Mouse (Mus musculus) yolk sac, embryonic 10.5 days (tissue): ENCODE measurements around the gene Fam53b.
A peak's percentile ranks its signal among the peaks of the same experiment; 100 is the strongest.

Experiments used
- DNase-seq: peaks from one replicate; pipeline ENCODE4 v3.0.0-alpha.2; 2017; ENCODE audit warnings: low spot score

Gene Fam53b

GRCm38 (mm10) chr7:132787496-132788190 lies 26.0 kb downstream of the Fam53b start:
- DNase-seq = no peak

DNA sequence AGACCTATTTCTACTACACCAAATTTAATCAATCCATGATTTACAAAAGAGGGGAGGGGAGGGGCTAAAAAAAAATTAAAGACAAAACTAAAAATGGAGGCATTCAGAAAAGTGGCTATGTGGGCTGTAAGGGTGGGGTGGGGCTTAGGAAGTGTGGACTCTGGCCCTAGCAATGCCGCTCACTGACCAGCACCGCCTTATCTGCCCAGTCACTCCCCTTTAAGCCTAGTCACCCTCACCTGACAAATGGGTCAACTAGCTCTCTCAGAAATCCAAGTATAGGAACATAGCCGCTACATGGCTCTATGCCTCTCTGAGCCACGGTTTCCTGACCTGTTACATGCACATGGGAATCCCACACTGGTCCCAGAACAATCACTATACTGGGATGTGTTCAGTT lies 26.7 kb downstream of the Fam53b start:
- peak; percentile 56 for DNase-seq

- DNase-seq = no peak
These were observed 27.2 kb downstream of the Fam53b start for GRCm38 (mm10) chr7:132786522-132786921.

DNA sequence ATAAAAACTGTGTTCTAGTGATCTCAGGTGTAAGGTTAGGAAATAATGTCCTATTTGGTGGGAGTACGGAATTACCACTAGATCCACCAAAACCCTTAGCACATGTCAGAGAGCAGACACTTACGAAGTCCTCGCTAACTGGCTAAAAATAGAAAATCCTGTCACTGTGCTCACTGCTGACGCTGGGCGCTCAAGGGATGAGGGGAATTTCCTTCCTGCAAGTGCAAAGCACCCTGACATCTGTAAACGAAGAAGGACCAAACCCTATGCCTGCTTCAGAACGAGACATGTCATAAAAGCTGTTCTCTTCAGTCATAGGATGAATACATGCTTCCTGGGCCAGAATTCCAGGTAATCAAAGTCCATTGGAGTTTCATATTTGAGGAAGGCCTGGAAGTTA lies 27.7 kb downstream of the Fam53b start:
- no peak for DNase-seq

GRCm38 (mm10) chr7:132784101-132784500 lies 29.6 kb downstream of the Fam53b start:
- no peak for DNase-seq

GRCm38 (mm10) chr7:132781850-132782249 lies 31.8 kb downstream of the Fam53b start:
- DNase-seq = no peak

DNA sequence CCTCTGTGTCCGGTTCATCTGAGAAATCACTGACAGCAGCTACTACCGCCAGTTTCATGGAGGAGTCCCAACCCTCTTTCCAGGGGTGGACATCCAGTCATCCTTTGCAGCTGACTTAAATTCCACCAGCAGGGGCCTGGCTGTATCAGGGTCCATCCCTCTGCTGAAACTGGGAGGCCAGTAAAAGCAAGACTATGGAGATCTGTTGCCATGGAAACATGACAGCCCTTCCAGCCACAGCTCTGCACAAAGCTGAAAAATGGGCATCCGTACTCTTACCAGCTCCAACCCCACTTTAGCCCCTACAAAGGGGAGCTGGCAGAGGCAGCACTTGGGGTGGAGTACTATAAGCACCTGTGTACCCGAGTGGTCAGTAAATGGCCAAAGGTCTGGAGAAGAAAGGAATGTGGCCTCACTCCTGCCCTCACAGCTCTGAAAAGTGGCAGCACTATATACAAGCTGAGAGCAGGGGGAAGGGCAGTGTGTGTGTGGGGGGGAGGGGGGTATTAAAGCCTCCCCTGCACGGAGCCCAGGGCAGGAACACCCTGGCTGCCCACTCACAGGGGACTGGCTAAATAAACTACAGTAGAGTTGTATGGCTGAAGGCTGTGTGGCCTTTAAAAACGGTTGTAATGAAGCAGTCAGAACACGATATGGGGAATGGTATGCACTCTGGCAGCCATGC lies 32.4 kb downstream of the Fam53b start:
- DNase-seq = peak; percentile 25

DNA sequence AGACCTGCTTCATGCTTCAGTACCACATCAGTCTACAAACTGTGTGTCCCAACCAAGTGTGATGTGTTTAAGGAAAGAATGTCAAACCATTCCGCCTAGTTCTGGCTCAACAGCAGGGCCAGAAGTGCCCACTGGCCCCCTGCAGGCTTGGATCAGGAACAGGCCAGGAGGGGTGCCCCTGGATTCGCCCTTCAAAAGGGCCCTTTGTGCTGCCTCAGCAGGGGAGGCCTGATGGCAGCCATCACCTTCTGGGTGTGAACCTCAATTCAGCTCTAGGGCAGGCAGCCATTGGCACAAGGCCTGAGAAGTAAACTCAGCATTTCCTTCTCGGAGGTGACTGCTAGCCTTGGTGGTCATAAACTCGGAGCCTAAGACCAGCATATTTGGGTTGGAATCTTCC lies 33.1 kb downstream of the Fam53b start:
- no peak for DNase-seq

GRCm38 (mm10) chr7:132778630-132779029 lies 35.1 kb downstream of the Fam53b start:
- DNase-seq = no peak

DNA sequence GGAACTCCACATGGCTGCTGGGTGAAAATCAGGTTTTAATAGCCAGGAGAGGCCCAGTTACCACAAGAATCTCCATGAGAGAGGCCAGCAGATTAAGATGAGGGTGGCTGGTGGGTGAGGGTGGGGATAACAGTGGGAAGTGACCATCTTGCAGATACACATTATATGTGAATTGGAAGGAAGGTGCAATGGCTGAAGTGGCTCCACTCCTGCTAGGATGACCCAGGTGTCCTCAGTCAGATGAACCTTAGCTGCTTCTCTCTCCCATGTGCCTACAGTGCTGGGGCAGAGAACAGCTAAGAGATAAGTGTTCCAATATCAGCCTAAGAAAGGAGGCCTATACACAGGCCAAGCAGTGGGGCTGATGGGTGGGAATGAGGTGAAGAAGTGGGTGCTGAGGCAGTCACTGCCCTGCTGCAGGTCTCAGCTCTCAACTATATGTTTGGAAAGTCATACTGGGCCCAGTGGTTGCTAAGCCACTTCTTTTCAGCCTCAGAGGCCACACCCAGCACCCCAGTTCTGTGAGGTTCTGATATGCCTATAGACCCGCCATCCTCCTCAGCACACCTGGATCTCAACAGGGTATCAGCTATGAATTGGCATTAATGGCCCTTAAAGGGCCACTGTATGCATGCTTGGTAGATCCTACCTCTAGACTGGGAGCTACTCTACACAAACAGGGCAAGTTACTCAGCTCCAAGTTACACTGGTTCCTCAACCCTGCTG lies 35.8 kb downstream of the Fam53b start:
- no peak for DNase-seq

DNA sequence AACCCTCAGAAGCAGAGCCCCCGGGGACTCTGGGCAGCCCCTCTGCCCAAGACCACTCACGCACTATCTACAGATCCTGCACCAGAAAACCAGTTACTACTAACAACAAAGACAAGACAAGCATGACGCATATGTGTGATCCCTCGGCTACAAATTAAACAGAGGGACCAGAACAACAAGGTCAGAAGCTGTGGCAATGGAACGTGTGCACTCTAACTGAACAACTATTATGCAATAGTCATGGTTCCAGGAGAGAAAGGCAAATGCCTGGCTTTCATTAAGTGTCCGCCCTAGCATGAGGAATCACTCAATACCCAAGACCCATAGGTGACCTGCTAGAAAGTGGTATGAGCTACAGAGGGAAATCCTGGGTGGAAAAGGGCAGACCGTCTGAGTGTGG lies 36.6 kb downstream of the Fam53b start:
- peak; percentile 14 for DNase-seq

DNA sequence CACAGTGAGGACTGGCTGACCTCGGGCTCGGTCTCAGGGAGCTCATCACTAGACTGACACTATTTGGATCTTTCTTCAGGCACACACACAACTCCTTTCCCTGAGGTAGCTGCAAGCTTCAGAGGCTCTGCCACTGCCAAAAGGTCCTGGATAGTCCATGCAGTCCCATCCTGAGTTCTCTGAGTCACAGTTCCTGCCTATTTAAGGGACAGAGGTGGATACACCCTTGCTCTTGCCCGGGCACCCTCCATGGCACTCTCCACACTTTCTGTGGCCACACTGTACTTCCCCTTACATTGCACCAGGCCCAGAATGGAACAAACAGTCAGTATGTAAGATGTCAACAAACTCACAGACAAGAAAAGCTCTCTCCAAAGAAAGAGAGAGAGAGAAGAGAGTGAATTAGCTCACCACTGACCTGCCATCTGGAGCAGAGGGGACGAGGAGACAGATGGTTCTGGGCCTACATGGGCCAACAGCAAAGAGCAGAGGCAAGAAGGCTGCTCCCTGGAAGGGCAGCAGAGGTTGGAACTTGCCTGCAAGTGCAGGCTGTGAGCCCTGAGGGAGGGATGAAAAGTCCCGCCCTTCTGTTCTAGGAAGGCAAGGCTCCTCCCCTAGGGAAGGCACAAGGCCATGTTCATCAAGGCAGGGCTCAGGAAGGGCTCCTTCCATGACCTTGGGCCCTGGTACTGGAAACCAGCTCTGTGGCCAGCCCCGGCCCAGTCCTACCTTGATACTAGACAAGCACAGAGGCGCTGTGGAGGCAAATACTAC lies 37.2 kb downstream of the Fam53b start:
- no peak for DNase-seq

GRCm38 (mm10) chr7:132775922-132776321 lies 37.8 kb downstream of the Fam53b start:
- DNase-seq = no peak

GRCm38 (mm10) chr7:132775333-132775732 lies 38.4 kb downstream of the Fam53b start:
- DNase-seq = no peak

DNA sequence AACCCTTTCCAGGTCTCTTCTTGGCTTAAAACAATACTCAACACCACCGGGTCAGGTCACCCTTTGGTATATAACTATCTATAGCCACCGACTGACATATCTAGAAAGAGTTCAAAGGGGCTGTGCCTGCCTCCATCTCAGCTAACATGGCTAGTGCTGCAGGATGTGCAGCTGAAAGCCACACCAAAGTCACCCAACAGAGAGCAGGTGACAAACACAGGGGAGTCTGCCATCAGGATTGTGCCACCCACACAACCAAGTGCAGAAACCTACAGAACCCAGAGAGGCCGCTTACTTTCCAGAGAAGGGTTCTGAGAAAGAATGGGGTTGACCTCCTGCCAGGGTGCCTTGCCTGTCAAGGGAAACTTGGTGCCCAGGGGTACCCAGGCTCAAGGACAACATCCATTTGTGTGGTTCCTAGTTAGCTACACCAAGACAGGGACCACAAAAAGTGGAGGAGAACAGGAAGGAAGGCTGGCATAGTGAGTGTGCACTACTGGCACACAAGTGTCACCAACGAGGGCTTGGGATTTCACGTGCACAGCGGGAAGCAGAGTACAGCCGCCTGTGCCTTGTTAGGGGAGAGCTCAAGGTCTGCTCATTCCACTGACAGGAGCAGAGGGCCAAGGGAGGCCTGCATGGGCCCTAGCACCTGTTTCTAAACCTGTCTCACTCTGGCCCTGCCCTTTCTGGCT lies 40.5 kb downstream of the Fam53b start:
- no peak for DNase-seq

DNA sequence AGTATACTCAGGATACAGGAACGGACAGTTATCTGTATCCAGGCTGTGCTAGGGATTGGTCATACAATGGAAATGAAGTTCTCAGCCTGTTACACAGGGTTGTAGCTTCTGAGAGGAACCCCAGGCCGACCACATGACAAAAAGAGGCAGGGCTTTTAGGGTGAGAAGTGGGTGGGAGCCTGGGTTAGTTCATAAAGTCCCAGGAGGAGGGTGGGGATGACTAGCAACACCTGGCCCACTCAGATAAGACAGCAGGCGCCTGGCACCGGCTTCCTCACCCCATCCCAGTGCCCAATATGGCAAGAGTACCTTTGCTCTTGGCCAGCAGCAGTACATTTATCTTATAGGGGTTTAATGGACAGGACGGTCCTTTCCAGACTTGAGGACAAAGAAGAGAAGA lies 41.2 kb downstream of the Fam53b start:
- no peak for DNase-seq

DNA sequence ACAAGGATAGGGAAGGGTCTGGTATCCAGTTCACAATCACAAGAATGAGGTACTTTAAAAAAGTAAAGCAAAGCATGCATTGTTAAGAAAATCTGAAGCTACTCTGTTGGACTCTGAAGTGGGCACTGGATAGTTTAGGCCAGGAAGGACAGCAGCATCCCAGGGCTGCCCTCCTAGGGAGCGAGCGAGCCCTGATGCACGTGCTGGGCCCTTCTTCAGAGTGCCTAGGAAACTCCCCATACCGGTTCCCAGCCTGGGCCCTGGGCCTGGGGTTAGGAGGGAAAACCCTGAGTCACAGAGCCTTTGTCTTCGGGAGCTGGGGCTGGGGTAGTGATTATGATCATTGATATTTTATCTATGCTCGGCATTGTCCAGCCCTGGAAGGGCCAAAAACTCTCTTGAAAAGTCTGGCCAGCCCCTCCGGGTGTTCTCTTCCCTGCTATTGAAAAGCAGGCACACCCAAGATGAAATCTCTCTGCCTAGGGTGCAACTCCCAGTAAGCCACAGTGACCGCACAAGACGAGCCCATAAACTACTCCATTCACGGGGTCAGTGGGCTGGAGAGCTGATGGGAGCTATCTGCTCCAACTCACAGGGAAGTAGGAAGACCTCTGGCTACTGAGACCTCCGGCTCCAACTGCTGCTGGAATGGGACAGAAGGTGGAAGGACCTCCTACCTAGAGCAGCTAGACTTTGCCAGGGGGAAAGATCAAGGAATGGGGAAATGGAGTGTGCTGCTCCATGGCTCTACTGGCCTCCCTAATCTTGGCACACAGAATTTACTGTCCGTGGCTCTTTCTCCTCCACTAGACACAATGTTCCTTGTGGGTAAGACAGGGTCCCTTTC lies 45.0 kb downstream of the Fam53b start:
- no peak for DNase-seq

- no peak for DNase-seq
These were observed 45.7 kb downstream of the Fam53b start for GRCm38 (mm10) chr7:132767999-132768370.

DNA sequence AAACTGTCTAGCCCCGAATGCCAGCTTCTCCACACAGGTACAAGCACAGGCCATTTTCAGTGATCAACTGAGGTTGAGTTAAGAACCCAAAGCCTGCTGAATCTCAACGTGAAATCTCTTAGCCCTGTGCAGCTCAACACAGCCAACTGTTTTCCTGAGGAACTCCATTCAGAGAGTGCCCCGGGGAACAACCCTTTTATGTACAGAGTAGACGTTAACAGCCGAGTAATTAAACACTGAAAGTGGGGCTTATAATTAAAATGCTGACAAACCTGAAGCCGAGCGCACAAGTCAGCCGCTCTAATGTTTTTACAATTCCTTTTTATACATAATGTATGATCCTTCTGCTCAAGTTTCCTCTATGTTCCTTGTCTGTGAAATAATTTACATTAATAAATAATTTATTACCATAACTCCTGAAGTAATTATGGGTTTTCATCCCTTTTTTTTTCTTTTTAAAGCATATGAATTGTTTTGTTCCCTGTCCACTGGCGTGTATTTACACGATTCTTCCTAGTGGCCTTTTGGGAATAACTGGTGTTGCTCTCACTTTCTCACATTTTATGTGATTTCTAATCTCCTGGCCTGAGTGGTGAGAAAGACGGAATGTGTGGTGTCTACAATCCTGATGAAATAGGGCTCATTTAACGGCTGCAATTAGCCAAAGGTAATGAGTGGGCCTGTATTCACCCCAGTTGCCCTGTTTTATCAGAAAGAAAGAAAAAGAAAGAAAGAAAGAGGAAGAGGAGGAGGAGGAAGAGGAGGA lies 46.3 kb downstream of the Fam53b start:
- DNase-seq = no peak

GRCm38 (mm10) chr7:132766235-132766871 lies 47.3 kb downstream of the Fam53b start:
- no peak for DNase-seq
